Mouse (Mus musculus) heart, adult 9 months (tissue): Measurements from ENCODE around the gene Pou2f1.

ENCODE experiments used
- DNase-seq, 2 experiments: peaks; one replicate each; pipeline ENCODE4 v3.0.0; 2022; ENCODE audit warnings: low spot score in 2 of 2

Gene Pou2f1

DNA sequence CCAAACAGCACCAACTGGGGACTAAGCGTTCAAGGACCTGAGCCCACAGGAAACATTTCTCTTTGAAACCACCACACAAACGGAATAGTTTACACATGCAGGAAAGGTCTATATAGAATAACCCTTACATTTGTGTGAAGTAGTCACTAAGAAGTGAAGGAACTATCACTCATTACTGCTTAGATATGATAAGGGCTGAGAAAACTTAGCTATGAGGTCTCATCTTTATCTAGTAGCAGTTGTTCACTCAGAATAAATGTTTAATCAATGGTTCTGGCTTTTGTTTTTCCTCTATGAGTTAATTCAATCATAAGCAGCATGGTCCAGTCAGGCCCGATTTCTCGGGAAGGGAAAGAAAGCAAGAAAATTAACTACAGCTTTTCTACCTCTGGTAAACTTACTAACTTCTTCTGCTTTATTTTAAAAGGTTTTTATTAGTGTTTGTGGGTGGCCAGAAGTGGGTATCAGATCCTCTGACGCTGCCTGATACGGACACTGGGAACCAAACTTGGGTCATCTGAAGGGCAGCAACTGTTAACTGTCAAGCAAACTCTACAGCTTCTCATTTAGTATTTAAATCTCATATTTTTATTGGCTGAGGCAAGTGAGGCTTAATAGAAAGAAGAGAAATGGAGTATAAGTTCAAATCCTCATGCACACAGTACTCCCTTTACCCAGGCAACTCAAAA, 40.7 kb downstream of the Pou2f1 start:
- no peak for DNase-seq

DNA sequence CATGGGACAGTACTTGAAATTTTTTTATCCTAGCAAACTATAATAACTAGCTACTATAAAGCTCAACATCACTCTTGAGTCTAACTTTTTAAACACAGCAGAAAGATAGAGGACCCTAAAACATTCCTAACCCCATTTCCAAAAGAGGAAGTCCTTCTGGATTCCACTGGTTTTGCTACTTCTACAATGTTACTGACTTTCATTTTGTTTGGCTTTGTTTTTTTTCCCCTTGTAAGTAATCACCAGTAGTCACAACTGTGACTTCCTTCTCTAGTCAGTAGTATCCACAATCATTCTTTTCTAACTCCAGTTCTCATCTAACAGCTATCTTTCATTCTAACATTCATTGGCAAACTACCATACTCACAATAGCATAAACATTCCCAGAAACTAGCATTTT, 44.3 kb downstream of the Pou2f1 start:
- no peak for DNase-seq

DNA sequence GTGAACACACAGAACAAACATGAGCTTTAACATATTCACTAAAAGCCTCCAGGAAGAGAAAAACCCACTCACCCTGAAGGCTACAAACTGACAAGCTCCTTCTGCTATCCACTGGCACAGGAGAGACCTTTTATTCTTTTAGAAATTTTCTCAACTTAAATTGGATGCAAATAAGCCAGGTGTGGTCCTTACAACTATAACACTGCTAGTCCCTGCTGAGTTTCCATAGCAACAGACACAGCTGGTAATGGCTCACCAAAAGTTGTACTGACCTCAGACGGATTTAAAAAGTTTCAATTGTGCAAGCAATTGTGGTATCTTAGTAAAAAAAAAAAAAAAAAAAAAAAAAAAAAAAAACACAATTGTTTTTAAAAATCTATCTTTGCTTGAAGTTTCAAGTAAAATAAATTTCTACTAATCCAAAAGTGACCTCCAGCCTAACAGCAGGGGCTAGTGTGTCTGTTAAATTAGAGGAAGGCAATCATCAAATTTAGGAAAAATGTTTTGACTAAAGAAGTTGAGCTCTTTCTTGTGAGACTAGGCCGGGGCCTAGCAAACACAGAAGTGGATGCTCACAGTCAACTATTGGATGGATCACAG, 54.2 kb downstream of the Pou2f1 start:
- DNase-seq: no peak

DNA sequence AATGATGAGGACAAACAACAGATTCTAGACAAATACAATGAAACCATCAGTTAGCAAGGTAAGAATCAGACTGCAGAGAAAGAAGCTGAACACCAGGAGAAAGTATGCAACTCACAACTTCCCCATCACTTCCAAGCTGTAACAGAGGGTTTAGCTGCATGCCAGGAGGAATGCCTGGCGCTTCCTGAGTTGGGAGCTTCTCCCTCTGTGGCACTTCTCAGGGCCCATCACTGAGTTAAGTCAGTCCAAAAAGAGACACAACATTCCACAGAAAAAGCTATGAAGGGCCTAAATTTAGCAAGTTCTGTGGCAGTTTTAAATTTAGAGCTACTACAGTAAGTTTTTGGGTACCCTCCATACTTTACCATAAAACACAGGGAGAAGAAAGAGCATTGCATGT, 59.2 kb downstream of the Pou2f1 start:
- no peak for DNase-seq

DNA sequence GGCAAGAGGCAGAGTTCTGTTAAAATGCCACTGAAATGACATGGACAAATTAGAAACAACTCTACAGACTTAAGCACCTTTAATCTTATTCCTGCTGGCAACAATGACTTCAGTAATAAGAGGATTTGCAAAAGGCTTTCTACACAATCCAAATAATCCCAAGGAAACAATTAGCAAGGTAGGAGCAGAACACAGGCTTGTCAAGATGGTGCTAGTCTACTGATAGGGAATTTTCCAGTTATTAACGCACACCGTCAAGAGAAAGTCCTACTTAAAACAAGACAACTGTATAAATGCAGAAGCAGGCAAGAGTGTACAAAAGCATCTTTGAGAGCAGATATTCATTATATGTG, 67.0 kb downstream of the Pou2f1 start:
- DNase-seq: no peak

DNA sequence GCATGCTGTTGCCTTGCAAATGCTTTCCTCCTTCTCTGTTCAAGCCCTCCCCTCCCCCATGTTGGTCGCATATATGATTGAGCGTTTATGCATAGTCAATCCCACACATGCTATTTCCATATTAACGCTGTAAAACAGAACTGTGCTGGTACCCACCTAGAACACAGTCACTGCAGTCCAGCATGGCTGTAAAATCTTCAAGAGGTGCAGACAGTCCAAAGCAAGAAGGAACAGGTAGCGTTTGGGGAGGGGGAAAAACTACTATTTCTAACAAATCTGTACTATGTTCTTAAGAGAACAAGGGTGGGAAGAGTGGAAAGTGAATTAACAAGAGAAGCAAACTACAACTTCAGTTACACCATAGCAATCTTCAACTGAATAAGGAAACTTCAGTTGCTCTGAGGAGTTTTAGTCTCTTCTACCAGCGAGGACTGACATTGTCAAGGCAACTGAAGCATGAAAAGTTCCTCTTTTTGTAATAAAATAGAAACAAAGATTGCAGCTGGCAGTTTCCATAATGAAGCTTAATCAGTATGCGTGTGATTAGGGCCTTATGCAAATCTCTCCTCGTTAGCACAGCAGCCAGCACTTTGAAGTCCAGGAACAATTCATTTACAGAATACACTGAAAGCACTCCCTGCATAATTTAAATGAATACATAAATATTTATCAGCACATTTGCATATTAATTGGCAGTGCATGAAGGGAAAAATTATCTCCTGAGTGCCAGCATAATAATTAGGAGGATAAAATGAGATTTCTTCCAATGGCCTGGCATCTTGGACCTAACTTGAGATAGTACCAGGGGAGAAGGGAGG, 67.6 kb downstream of the Pou2f1 start:
- no peak for DNase-seq

DNA sequence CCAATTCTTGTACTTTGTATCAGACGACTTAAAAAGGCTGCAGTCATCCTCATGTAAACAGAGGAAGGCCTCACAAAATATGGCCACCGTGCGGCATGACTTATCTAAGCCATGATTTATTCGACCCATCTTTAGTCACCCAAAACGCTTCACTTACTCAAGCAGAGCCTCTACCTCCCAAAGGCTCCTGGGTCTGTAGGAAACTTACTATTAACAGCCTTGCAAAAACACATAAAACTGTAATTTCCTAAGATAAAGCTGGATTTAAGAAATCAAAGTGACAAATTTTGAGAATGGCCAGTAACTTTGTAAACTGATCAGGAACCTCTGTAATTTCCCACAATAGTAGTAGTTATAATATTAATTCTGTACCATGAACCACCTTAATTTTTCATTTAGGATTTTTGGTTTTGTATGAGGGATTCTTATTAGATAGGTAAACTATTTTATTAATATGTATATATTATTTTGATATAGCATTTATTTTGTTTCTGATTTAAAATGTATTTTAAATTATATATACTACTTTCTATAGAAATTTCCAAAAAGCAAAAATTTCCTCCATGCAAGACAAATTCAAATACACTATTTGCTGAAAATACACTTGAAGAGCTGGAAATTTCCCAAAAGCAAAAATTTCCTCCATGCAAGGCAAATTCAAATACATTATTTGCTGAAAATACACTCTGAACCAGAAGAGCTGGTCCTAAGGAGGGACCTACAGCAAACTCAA, 68.4 kb downstream of the Pou2f1 start:
- no peak for DNase-seq

DNA sequence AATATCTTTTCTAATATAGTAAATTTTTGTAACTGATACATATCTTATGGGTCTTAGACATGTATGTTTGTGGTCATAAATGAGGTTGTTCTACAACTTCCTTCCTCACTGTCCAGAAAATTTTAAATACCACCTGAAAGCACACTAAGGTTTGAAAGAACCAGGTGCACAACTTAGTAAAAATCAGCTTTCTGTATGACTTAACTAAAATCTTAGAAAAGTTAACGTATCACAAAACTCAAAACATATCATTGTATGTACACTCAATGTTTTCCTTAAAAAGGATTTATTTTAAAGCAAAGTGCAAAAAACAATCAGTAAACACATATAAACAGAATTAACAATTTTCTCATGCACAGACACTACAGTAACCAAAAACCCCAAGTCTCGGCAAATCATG, 69.6 kb downstream of the Pou2f1 start:
- no peak for DNase-seq

DNA sequence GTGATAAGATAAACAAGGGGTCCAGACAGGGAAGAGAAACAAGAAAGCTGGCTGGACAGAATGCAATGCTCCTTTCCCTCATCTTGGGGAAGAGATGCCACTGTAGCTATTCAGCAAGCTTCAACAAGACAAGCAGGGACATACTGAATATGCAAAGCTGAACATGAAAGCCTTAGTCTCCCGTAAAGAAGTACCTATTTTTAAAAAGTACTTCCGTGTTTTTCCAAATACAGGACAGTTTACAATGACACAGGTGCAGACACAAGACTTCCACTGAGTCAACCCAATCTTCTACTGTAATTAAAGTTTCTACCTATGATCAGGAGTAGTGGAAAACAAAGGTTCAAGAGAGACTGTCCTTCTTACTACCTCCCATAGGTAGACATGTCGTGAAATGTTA, 72.0 kb downstream of the Pou2f1 start:
- DNase-seq: no peak

DNA sequence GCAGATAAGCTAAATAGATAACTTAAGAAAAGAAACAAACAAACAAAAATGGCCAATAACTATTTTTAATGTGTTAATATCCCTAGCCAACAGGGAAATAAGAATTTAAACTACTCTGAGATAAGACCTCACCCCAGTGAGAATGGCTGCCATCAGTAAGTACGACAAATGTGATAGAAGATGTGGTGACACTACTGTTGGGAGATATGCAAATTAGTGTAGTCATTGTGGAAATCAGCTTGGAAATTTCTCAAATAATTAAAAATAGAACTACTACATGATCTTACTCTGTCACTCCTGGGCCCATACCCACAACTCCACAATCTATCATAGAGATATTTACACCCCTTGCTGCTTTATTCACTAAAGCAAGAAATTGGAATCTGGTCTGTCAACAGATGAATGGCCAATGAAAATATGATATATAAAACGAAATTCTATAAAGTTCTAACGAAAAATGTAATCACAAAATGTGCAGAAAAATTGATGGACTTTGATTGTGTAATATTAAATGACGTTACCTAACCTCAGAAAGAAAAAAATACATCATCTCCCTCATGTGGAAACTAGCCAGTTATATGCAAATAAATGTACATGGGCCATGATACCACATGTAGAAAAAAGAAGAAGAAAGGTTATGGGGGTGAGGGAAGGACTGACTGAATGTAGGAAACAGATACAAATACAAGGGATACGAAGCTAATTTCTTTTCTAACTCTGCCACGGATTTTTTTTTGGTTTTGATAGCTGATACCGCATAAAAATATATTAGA, 74.8 kb downstream of the Pou2f1 start:
- DNase-seq: no peak

DNA sequence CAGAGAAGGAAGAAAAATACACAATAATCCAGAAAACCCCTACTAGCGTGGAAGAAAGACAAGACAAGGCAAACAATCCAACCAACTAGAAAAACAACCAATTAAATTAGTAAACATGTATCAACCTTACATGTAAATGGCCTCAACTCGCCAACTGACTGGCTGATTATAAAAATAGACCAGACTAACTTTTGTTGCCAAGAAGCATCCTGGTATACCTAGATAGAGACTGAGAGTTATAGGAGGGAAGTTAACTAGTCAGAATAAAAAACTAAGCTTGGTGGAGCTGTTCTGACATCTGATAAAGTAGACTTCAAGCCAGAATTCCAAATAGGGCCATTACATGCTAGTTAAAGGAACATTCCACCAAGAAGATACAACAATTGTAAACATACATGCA, 77.3 kb downstream of the Pou2f1 start:
- DNase-seq: no peak

DNA sequence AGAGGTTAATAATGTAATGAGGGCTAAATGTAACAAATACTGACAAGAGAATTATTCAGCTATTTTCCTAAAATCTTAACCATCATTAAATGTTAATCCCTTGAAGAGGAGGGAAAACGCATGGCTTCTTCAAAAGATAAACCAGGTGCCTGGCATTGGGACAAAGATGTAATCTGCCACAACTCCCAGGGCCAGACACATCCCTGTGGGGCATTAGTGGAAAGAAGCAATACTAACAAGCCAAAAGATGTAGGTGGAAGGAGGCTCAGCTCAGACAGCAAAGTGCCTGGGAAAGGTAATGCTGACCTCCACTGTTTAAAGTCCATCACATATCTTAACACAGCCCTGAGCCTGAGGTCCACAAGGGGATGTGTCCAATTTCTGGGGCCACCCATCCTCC, 80.0 kb downstream of the Pou2f1 start:
- no peak for DNase-seq

DNA sequence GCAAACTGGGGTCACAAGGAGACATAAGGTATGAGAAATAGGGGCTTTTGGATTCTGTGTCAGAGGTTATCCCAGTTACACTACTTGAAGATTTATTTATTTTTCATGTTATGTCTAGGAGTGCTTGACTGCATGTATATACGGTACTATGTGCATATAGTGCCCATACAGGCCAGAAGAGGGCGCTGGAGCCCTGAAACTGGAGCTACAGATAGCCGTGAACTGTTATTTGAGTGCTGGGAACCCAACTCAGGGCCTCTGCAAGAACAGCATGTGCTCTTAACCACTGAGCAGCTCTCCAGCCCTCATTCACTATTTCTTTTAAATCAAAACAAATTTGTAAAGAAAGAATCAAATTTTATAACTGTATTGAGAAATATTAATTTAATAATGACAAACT, 81.5 kb downstream of the Pou2f1 start:
- DNase-seq: no peak

DNA sequence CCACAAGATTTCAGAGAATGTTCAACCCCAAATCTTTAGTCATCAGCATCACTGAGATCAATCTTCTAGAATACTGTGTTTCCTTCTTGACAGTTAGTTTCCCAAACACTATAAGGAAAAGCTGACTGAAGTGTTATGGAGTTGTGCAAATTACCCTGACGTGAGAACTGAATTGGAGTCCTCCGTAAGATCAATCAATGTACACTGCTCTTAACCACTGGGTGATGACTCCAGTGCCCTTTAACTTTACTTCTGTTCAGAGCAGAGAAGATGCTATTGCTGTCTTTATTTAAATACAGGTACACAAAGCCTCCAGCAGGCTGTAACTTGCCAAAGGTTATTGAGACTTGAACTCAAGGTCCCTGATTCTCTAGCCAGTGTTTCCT, 88.1 kb downstream of the Pou2f1 start:
- no peak for DNase-seq

DNA sequence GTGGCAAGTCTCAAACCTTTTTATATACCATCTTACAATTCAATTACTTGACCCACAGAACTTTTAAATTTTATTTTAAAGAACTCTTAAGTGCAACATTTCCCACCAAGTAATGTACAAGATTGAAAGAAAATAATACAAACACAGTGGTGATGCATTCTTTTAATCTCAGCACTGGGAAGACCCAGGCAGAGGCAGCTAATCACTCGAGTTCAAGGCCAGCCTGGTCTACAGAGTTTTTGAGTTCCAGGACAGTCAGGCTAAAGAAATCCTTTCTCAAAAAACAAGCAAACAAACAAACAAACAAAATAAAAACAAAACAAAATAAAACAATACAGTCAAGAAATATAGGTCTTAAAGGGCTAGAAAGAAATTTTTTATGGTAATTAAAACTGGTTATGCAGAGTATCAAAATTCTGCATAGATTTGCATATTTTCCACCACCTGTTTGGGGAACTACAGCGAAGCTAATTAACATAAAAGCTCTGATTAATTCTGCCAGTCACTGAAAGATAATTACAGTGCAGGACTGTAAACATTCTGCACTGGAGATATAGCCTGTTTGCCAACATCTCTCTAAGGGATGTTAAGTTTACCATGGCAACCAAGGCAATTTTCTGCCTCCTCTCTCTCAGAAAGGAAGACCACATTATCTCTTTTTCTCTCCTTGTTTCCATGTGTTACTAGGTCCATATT, 88.6 kb downstream of the Pou2f1 start:
- DNase-seq: no peak

DNA sequence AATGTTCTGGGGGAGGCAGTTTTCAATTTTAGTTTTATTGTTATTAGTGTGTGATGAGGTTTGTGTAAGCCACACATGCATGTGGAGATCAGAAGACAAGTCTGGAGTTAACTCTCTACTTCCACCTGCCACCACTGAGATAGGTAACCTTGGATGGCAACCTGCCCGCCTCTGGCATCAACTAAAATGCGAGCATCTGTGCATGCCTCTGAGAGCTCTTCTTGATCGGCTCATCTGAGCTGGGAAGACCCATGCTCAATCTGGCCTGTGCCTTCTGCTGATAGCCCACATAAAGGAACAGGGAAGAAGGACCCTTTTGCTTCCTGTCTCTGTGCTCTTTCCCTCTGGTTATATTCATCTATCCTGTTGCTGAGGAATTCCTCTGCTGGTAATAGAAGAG, 93.0 kb downstream of the Pou2f1 start:
- no peak for DNase-seq

DNA sequence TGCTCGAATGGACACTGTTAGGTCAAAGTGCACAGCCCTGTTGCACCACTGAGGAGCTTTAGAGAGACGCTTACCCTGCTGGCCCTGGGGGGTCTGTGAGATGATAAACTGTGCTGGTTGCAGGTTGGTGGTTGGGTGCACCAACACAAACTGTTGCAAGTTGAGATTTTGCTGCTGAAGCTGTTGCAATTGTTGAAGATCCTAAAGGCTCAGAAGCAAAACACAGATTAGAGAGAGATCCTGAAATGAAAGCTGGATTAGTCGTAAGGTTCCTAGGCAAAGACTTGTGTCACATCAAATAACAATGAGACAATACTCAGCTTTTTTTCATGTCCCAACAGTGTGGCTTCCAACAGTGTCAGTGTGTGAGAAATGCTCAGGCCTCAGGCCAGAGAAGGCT, 93.7 kb downstream of the Pou2f1 start:
- DNase-seq: no peak

DNA sequence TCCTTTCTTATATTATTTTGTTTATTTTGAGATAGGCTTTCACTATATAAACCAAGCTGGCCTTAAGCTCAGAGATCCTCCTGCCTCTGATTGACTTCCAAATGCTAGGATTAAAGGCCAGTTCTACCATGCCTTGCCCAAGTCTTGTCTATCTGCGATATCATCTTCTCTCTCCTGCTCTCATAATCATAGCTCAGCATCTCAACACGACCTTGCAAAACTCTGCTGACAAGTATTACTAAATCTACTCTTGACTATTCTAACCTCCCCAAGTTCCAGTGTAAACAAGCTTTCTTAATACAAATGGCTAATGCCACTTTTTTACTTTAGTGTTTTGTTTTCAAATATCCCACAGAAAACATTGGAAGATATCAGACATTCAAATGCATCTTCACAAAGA, 94.3 kb downstream of the Pou2f1 start:
- no peak for DNase-seq

DNA sequence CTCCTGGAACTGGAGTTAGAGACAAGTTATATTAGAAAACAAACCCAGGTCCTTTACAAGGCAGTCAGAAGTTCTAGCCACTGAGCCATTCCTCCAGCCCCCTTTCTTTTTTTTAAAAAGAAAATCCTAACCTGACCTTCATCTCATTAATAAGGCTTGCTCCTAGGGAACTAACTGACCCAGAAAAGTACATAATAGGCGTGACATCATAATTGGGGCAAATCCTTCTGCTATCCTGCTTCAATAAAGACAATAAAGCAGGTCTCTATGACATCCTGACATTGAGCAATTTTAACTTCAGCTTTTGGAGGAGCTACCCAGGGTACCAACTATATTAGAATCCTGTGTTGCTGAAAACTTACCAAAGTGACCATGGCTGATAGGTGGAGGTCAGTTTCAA, 98.9 kb downstream of the Pou2f1 start:
- no peak for DNase-seq

DNA sequence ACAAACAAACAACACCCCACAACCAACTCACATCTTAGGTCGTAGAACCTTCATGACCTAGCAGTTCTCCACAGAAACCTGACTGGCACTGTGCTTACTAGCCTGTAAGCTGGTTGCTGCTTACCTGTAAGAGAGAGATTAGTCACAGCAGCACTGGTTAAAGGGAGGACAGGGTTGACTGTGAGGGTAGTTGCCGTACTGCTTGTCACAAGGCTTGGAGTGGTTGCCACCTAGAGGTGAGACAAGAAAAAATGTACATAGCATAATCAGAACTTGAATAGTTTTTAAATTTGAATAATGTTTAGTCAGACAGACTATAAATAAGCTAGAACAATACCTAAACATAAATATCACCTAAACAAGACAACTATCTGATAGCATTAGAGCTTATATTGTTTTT, 110.8 kb downstream of the Pou2f1 start:
- no peak for DNase-seq
